Mouse (Mus musculus): ENCODE measurements at regions not wholly inside any gene's neighbourhood (a gene's known extent, or its start where the extent isn't known, plus 50 kb on each side); places are given as distances from the start of the nearest gene placed in this dataset.
A peak's percentile ranks its signal among the peaks of the same experiment; 100 is the strongest.

DNA sequence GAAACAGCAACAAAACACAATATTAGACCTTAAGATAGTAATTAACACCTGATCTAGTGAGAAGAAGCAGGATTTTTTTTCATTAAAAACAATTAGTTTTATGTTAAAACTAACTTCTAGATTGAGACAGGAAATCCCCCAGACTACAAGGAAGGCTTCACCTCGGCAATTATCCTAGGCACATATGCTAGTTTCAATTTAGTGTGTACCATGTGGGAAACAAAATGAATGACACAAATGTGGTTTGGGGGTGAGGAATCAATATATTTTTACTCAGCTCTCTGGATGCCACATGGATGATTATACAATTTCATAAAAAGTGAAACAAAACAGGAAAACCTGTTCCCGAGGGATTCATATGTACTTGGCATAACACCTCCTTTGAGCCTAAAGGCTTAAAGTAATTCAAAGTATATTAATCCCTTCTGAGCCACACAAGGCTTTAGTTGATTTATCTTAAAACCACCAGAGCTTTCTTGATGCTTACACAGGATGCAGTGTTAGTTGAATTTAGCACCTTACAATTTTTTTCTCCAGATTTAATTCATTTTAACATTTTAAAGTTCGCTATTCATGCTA, 244.7 kb downstream of the Manea start:
- no peak for DNase-seq (ENCODE audit: low spot score in 2 of 2)

DNA sequence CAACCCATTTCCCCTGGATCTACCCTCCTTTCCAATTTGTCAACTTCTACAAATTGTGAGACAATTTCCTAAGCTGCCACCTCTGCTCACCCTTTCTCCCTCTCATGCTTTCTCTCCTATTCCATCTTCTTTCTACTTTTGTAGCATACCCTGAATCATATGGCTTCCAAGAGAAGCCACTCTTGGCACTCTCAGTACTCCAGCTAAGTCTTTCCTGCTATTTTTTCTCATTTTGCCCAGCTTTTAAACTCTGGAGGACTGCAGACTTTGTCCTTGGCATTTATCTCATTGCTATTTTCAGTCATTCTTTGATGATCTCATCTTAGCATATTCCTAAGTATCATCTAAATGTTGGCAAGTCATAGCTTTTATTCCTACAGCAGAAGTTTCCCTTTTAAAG, 270.6 kb upstream of the Fut9 start:
- DNase-seq (ENCODE audit: low spot score in 2 of 2) = no peak

DNA sequence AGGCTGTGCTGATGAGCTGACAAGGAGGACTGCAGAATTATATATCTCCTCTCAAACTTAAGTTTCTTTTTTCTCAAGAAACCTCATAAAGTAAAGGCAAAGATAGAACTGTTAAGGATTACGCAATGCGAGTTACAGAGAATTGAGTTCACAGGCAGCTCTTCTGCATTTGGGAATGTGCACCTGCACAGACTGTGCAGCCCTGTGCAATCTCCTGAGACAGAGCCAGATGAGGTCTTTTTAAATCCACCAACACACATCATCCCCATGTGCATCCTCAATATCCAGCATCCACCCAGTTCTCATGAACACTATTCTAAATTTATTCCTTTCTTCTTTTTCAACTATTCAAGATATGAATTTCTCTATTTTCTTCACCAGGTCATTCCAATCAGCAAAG, 269.4 kb upstream of the Fut9 start:
- peak in 1 of 2 experiments; percentile 26 for DNase-seq (ENCODE audit: low spot score in 2 of 2)

All from right cerebral cortex, postnatal 10 days (tissue).